Mouse (Mus musculus) natural killer cell, adult 2 months (primary cell): ENCODE data around the gene Itgb1bp1.

Experiments used
- DNase-seq, 2 experiments: peaks; one replicate each; pipeline ENCODE4 v3.0.0; 2022; ENCODE audit warnings: low spot score in 2 of 2

Gene Itgb1bp1

DNA sequence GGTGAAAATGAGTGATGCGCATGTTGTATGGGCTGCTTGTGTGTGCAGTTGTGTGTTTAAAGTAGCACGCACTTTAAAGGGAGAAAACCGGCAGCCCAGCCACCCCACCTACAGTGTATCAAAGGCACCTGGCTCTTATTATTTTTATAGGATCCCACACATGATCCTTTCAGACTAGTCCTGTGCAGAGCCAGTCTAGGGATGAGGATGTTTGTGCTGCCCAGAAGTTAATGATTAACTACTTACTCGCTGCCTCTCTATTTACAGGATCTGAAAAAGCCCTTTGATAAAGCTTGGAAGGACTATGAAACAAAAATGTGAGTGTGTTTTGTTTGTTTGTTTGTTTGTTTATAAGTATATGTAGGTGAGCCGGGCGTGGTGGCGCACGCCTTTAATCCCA is 85.5 kb downstream of the Itgb1bp1 start:
- no peak for DNase-seq

DNA sequence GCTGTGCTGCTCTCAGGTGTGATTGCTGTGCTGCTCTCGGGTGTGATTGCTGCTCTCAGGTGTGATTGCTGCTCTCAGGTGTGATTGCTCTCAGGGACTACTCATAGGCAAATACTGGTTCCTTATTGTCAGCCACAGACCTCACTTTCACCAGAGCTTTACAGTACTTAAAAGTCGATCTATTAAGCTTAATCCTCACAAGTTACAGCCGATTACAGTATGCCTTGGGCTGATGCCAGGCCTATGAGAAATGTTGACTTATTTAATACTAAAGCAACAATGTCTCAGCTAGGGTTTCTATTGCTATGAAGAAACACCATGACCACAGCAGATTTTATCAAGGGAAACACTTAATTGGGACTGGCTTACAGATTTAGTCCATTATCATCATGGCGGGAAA is 89.7 kb downstream of the Itgb1bp1 start:
- DNase-seq = no peak

- DNase-seq = no peak
Observed at GRCm38 (mm10) chr12:21195497-21195896, 90.6 kb downstream of the Itgb1bp1 start.

- DNase-seq = no peak
Observed at GRCm38 (mm10) chr12:21191546-21191945, 94.5 kb downstream of the Itgb1bp1 start.
